Mouse (Mus musculus): ENCODE results near the gene Sgcd. TPM values are rescaled to one million over a fixed set of nuclear protein-coding genes. Genes with fewer than 3 reads are reported as not detected.
"Not testable (repeated sequence)": the region's sequence is repeated elsewhere in the genome, so short reads cannot be mapped to it uniquely, and the experiment has no call there.

Sgcd gene
- polyA plus RNA-seq, 1 experiment from 2014 or later = 6.9 TPM

- H3K4me1 ChIP-seq = no peaks in the 10 kb centered on the region
- H3K9ac ChIP-seq = no peak overlapping the region
- 85% methylated on average over 2 of the region's 2 CpGs for WGBS
- H3K4me2 ChIP-seq (replicated peaks) = no peak overlapping the region
- no peak overlapping the region for H3K4me3 ChIP-seq
- no peaks in the 10 kb centered on the region for H3K9me3 ChIP-seq (replicated peaks)
- ATAC-seq (ENCODE audit: low FRiP score) = no peak
- H3K27me3 ChIP-seq = no peaks in the 10 kb centered on the region
- H3K27ac ChIP-seq = no peak overlapping the region
- H3K36me3 ChIP-seq = no peaks in the 10 kb centered on the region
Measured at GRCm38 (mm10) chr11:47765859-47766258, 222.9 kb downstream of the Sgcd start.

GRCm38 (mm10) chr11:47763569-47763968, 225.2 kb downstream of the Sgcd start:
- 76% methylated on average over 3 of the region's 3 CpGs for WGBS

GRCm38 (mm10) chr11:47759015-47759414, 229.8 kb downstream of the Sgcd start:
- Histone ChIP-seq H3K4me1 (no peaks in the 10 kb centered on the region), H3K4me2 (replicated peaks) (no peak overlapping the region), H3K4me3 (no peak overlapping the region), H3K9ac (no peak overlapping the region), H3K27ac (no peak overlapping the region), H3K27me3 (no peaks in the 10 kb centered on the region), H3K9me3 (replicated peaks) (no peaks in the 10 kb centered on the region), H3K36me3 (no peaks in the 10 kb centered on the region)
- 92% methylated on average over 4 of the region's 4 CpGs for WGBS
- no peak for ATAC-seq (ENCODE audit: low FRiP score)

More at GRCm38 (mm10) chr11:47763569-47763968, 225.2 kb downstream of the Sgcd start:
- H3K36me3 ChIP-seq; H3K4me1 ChIP-seq; H3K9ac ChIP-seq; H3K4me2 ChIP-seq (replicated peaks); H3K9me3 ChIP-seq (replicated peaks); H3K4me3 ChIP-seq; H3K27me3 ChIP-seq; H3K27ac ChIP-seq; ATAC-seq (ENCODE audit: low FRiP score): not testable (repeated sequence)

GRCm38 (mm10) chr11:47742806-47743205, 246.0 kb downstream of the Sgcd start:
- no peak for ATAC-seq (ENCODE audit: low FRiP score)
- Histone ChIP-seq H3K4me3 (no peak overlapping the region), H3K27me3 (no peaks in the 10 kb centered on the region), H3K9ac (no peak overlapping the region), H3K4me2 (replicated peaks) (no peak overlapping the region), H3K27ac (no peak overlapping the region), H3K4me1 (no peaks in the 10 kb centered on the region), H3K36me3 (no peaks in the 10 kb centered on the region), H3K9me3 (replicated peaks) (no peaks in the 10 kb centered on the region)
- 78% methylated on average over 2 of the region's 2 CpGs for WGBS

DNA sequence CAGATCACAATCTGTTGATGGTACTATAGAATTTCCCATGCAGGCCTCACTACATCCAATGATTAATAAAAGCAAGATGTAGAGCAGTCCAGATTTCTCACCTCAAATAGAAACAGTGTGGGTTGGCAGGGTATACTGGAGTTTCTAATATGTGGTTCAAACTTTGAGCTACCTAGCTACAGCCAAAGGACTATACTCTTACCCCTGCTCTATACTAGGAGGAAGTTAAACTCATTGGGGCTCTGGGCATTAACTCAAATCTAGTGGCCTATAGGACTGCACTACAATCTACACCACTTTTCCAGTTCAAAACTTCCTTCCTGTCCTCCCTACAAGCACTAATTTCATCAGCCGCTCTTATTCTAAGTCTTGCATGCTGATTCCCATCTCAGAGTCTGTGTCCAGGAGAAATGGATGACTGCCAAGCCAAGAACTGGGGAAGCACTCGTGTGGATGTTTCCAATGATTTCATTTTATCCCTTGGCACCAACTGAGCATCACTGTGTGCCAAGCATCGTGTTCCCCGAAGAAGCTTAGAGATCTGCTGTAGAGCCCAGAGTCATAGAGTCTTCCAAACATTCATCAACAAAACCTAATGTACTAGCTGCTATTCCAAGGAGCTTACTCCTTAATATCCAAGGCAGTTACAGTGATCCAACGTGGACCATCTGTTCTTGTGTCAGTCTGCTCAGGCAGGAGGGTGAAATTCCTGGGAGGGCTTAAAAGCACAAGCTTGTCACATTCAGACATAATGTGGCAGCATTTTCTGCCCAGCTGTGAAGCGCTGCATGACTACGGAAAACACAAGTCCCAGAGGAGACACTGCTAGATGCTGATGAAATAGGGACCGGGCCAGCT, 283.6 kb downstream of the Sgcd start:
- H3K9me3 ChIP-seq (replicated peaks) = no peaks in the 10 kb centered on the region
- H3K4me2 ChIP-seq (replicated peaks) = no peak overlapping the region
- H3K9ac ChIP-seq = no peak overlapping the region
- WGBS = 72% methylated on average over 8 of the region's 8 CpGs
- H3K4me1 ChIP-seq = 0 out of 2 replicates have a peak, but pooled peaks cover 4% of the 10 kb centered on the region
- no peaks in the 10 kb centered on the region for H3K36me3 ChIP-seq
- H3K27me3 ChIP-seq = no peaks in the 10 kb centered on the region
- no peak overlapping the region for H3K27ac ChIP-seq
- H3K4me3 ChIP-seq = no peak overlapping the region
- ATAC-seq (ENCODE audit: low FRiP score) = no peak

GRCm38 (mm10) chr11:47695611-47696010, 293.2 kb downstream of the Sgcd start:
- ATAC-seq (ENCODE audit: low FRiP score) = 0 out of 2 replicates have a peak, but pooled peaks have one; percentile 26
- Histone ChIP-seq H3K27ac (no peak overlapping the region), H3K4me1 (peaks cover 2% of the 10 kb centered on the region; the same call in 1 of the 2 replicates), H3K27me3 (no peaks in the 10 kb centered on the region), H3K9me3 (replicated peaks) (no peaks in the 10 kb centered on the region), H3K9ac (no peak overlapping the region), H3K36me3 (no peaks in the 10 kb centered on the region), H3K4me2 (replicated peaks) (no peak overlapping the region), H3K4me3 (no peak overlapping the region)
- 8% methylated on average over 1 of the region's 1 CpGs for WGBS

DNA sequence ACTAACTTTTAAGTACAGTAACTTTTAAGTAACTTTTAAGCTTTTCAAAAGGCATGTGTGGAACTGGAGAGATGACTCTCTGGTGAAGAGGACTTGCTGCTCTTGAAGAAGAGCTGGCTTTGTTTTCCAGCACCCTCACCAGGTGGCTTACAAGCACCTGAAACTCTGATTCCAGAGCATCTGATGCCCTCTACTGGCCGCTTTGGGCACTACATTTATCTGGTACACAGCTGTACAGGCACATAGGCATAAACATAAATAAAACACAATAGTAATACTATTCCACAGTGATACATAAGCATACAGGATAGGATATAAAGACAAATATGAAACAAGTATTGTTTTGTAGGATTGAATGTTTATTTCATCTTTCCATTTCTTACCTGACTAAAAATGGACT, 330.6 kb downstream of the Sgcd start:
- no peak for ATAC-seq (ENCODE audit: low FRiP score)
- Histone ChIP-seq H3K9ac (no peak overlapping the region), H3K27me3 (no peaks in the 10 kb centered on the region), H3K27ac (no peak overlapping the region), H3K4me1 (no peaks in the 10 kb centered on the region), H3K4me3 (no peak overlapping the region), H3K9me3 (replicated peaks) (no peaks in the 10 kb centered on the region), H3K4me2 (replicated peaks) (no peak overlapping the region), H3K36me3 (no peaks in the 10 kb centered on the region)
- 3% methylated on average over 1 of the region's 1 CpGs for WGBS

- ATAC-seq (ENCODE audit: low FRiP score) = no peak
Measured at GRCm38 (mm10) chr11:47645911-47646310, 342.9 kb downstream of the Sgcd start.

GRCm38 (mm10) chr11:47641567-47642259, 347.1 kb downstream of the Sgcd start:
- Histone ChIP-seq H3K9me3 (replicated peaks) (no peaks in the 10 kb centered on the region), H3K4me2 (replicated peaks) (no peak overlapping the region), H3K27ac (peak overlapping the region; percentile 35; the same call in 1 of the 2 replicates), H3K4me3 (no peak overlapping the region), H3K4me1 (peaks cover 6% of the 10 kb centered on the region), H3K36me3 (no peaks in the 10 kb centered on the region), H3K27me3 (no peaks in the 10 kb centered on the region), H3K9ac (no peak overlapping the region)
- WGBS = 19% methylated on average over 2 of the region's 2 CpGs
- ATAC-seq (ENCODE audit: low FRiP score) = peak; percentile 57; the same call in 1 of the 2 replicates

More at GRCm38 (mm10) chr11:47645911-47646310, 342.9 kb downstream of the Sgcd start:
- no peak overlapping the region for H3K4me3 ChIP-seq
- no peaks in the 10 kb centered on the region for H3K36me3 ChIP-seq
- peaks cover 6% of the 10 kb centered on the region for H3K4me1 ChIP-seq
- no peak overlapping the region for H3K27ac ChIP-seq
- H3K9me3 ChIP-seq (replicated peaks) = no peaks in the 10 kb centered on the region
- no peak overlapping the region for H3K9ac ChIP-seq
- H3K27me3 ChIP-seq = no peaks in the 10 kb centered on the region
- no peak overlapping the region for H3K4me2 ChIP-seq (replicated peaks)

GRCm38 (mm10) chr11:47640556-47640955, 348.2 kb downstream of the Sgcd start:
- peaks cover 6% of the 10 kb centered on the region for H3K4me1 ChIP-seq
- WGBS = 20% methylated on average over 1 of the region's 1 CpGs
- no peaks in the 10 kb centered on the region for H3K9me3 ChIP-seq (replicated peaks)
- ATAC-seq (ENCODE audit: low FRiP score) = peak; percentile 66
- H3K9ac ChIP-seq = no peak overlapping the region
- H3K4me2 ChIP-seq (replicated peaks) = no peak overlapping the region
- no peak overlapping the region for H3K4me3 ChIP-seq
- no peaks in the 10 kb centered on the region for H3K27me3 ChIP-seq
- H3K27ac ChIP-seq = peak overlapping the region; percentile 60
- H3K36me3 ChIP-seq = no peaks in the 10 kb centered on the region

- H3K27me3 ChIP-seq = no peaks in the 10 kb centered on the region
- no peaks in the 10 kb centered on the region for H3K4me1 ChIP-seq
- H3K36me3 ChIP-seq = no peaks in the 10 kb centered on the region
- H3K9me3 ChIP-seq (replicated peaks) = no peaks in the 10 kb centered on the region
- no peak for ATAC-seq (ENCODE audit: low FRiP score)
- WGBS = 80% methylated on average over 2 of the region's 2 CpGs
- H3K27ac ChIP-seq = no peak overlapping the region
- H3K9ac ChIP-seq = no peak overlapping the region
- no peak overlapping the region for H3K4me2 ChIP-seq (replicated peaks)
- H3K4me3 ChIP-seq = no peak overlapping the region
Measured at GRCm38 (mm10) chr11:47630186-47630585, 358.6 kb downstream of the Sgcd start.

DNA sequence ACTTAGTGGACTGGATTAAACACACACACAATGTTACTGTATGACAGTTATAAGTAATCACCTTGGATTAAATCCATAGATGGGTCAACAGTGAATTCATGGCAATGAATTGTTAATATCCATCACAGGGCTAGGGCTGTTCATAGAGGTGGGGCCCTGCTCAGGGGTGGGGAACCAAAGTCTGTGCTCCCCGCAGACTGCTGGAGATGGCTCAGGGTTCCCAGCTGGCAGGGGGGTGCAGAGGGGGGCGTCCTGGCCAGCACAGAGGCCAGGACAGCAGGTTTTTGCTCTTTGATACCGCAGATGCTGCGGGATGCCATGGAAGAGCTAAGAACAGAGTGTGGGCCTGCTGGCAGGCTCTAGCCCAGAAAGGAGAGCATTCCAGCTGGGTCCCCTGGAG, 378.9 kb downstream of the Sgcd start:
- Histone ChIP-seq H3K9ac (no peak overlapping the region), H3K4me3 (no peak overlapping the region), H3K36me3 (no peaks in the 10 kb centered on the region), H3K9me3 (replicated peaks) (no peaks in the 10 kb centered on the region), H3K4me2 (replicated peaks) (no peak overlapping the region), H3K27me3 (no peaks in the 10 kb centered on the region), H3K27ac (no peak overlapping the region), H3K4me1 (no peaks in the 10 kb centered on the region)
- no peak for ATAC-seq (ENCODE audit: low FRiP score)
- WGBS = 85% methylated on average over 4 of the region's 4 CpGs
